Mouse (Mus musculus) CH12.LX (cell line): Measurements from ENCODE around the gene Adgra1. TPM values are rescaled to one million over a fixed set of nuclear protein-coding genes. Genes with fewer than 3 reads are reported as not detected.

ENCODE experiments used
- DNase-seq: peaks from one replicate; pipeline ENCODE4 v3.0.0-alpha.2; 2013; ENCODE audit errors: extremely low read depth
- H3K27ac ChIP-seq: 2 replicates; pipeline ENCODE4 v1.5.1; 2012; ENCODE audit warnings: low read depth, mild to moderate bottlenecking, control low read depth, moderate library complexity; ENCODE audit not compliant: insufficient read depth
- H3K27me3 ChIP-seq: replicated peaks from 2 replicates; pipeline ENCODE3; 2012; ENCODE audit warnings: inconsistent platforms
- H3K36me3 ChIP-seq, 2 experiments: replicated peaks in 1 of 2; 2 replicates each; pipeline versions ENCODE3 to v1.6.1; 2012; ENCODE audit warnings: inconsistent platforms in 1 of 2, low read length in 1 of 2, mild to moderate bottlenecking in 1 of 2, mixed read lengths in 1 of 2, moderate library complexity in 1 of 2; ENCODE audit not compliant: control insufficient read depth in 1 of 2, insufficient read depth in 1 of 2
- H3K4me1 ChIP-seq, 2 experiments: 2 replicates each; pipeline ENCODE4 v1.6.1; 2012; ENCODE audit warnings: inconsistent platforms in 1 of 2, moderate library complexity in 1 of 2; ENCODE audit not compliant: insufficient read depth in 2 of 2, control insufficient read depth in 1 of 2
- H3K4me2 ChIP-seq: 2 replicates; pipeline ENCODE4 v1.6.1; 2012; ENCODE audit warnings: low read depth, mild to moderate bottlenecking, control low read depth; ENCODE audit not compliant: poor library complexity, insufficient read depth, severe bottlenecking
- H3K4me3 ChIP-seq, 3 experiments: fragments of 150-350 bp in 1 of 3; sonication (generic) in 1 of 3; replicated peaks in 1 of 3; 2 replicates each; pipeline versions ENCODE3 to v1.5.1; 2011 to 2012; ENCODE audit warnings: low read depth in 2 of 3, low read length in 2 of 3, mild to moderate bottlenecking in 2 of 3, moderate library complexity in 2 of 3, control low read depth in 1 of 3, improper control_type of control experiment in 1 of 3, inconsistent platforms in 1 of 3, mixed read lengths in 1 of 3; ENCODE audit not compliant: poor library complexity in 1 of 3
- H3K79me2 ChIP-seq: replicated peaks from 2 replicates; pipeline ENCODE4 v1.6.1; 2012; ENCODE audit warnings: mild to moderate bottlenecking, moderate library complexity; ENCODE audit not compliant: control insufficient read depth, poor library complexity, insufficient read depth, severe bottlenecking; ENCODE audit errors: extremely low read depth
- H3K9ac ChIP-seq: 2 replicates; pipeline ENCODE4 v1.6.1; 2012; ENCODE audit warnings: low read depth, mild to moderate bottlenecking, control low read depth, moderate library complexity; ENCODE audit not compliant: insufficient read depth
- H3K9me3 ChIP-seq: replicated peaks from 2 replicates; pipeline ENCODE3; 2012; ENCODE audit warnings: low read length, inconsistent platforms, mixed read lengths
- CHD2 ChIP-seq: IDR thresholded peaks from 2 replicates; pipeline ENCODE4 v1.6.1; 2011; ENCODE audit warnings: low read length, improper control_type of control experiment
- E2F4 ChIP-seq: IDR thresholded peaks from 2 replicates; pipeline ENCODE4 v1.6.1; 2011; ENCODE audit warnings: low read depth, low read length, improper control_type of control experiment; ENCODE audit not compliant: insufficient replicate concordance
- JUN ChIP-seq: IDR thresholded peaks from 2 replicates; pipeline ENCODE4 v1.6.1; 2011; ENCODE audit warnings: low read depth, mild to moderate bottlenecking, low read length, improper control_type of control experiment, moderate library complexity; ENCODE audit not compliant: insufficient read depth
- JUND ChIP-seq: conservative IDR thresholded peaks from 2 replicates; pipeline ENCODE4 v1.6.1; 2011; ENCODE audit warnings: low read depth, low read length, improper control_type of control experiment
- KAT2A ChIP-seq: IDR thresholded peaks from 2 replicates; pipeline ENCODE4 v1.6.1; 2012; ENCODE audit warnings: low read length, improper control_type of control experiment, inconsistent platforms; ENCODE audit not compliant: insufficient replicate concordance
- MAFK ChIP-seq: IDR thresholded peaks from 2 replicates; pipeline ENCODE4 v1.6.1; 2011; ENCODE audit warnings: low read length, improper control_type of control experiment; ENCODE audit not compliant: insufficient replicate concordance
- MAX ChIP-seq: IDR thresholded peaks from 2 replicates; pipeline ENCODE4 v1.6.1; 2011; ENCODE audit warnings: low read length, improper control_type of control experiment
- MAZ ChIP-seq: IDR thresholded peaks from 2 replicates; pipeline ENCODE4 v1.6.1; 2012; ENCODE audit warnings: low read depth, mild to moderate bottlenecking, inconsistent platforms, low read length, improper control_type of control experiment, moderate library complexity
- MYC ChIP-seq: IDR thresholded peaks from 2 replicates; pipeline ENCODE4 v1.6.1; 2011; ENCODE audit warnings: low read depth, mild to moderate bottlenecking, improper control_type of control experiment, low read length
- NRF1 ChIP-seq: IDR thresholded peaks from 2 replicates; pipeline ENCODE4 v1.6.1; 2014; ENCODE audit warnings: low read depth, mild to moderate bottlenecking, inconsistent platforms, low read length, improper control_type of control experiment, moderate library complexity
- PAX5 ChIP-seq: IDR thresholded peaks from 2 replicates; pipeline ENCODE4 v1.6.1; 2012; ENCODE audit warnings: low read length, inconsistent platforms, mixed read lengths
- SIN3A ChIP-seq: IDR thresholded peaks from 2 replicates; pipeline ENCODE4 v1.6.1; 2012; ENCODE audit warnings: low read length, improper control_type of control experiment, inconsistent platforms
- SMC3 ChIP-seq: IDR thresholded peaks from 2 replicates; pipeline ENCODE4 v1.6.1; 2011; ENCODE audit warnings: low read depth, low read length, improper control_type of control experiment
- UBTF ChIP-seq: IDR thresholded peaks from 2 replicates; pipeline ENCODE4 v1.6.1; 2012; ENCODE audit warnings: low read depth, mild to moderate bottlenecking, inconsistent platforms, low read length, improper control_type of control experiment, moderate library complexity
- USF1 ChIP-seq: IDR thresholded peaks from 2 replicates; pipeline ENCODE4 v1.6.1; 2014; ENCODE audit warnings: low read depth, mild to moderate bottlenecking, inconsistent platforms, low read length, improper control_type of control experiment
- ZC3H11A ChIP-seq: IDR thresholded peaks from 2 replicates; pipeline ENCODE4 v1.6.1; 2012; ENCODE audit warnings: low read depth, mild to moderate bottlenecking, inconsistent platforms, low read length, improper control_type of control experiment
- ZKSCAN1 ChIP-seq: IDR thresholded peaks from 2 replicates; pipeline ENCODE4 v1.6.1; 2012; ENCODE audit warnings: low read depth, inconsistent platforms, low read length, improper control_type of control experiment, borderline replicate concordance
- ZMIZ1 ChIP-seq: IDR thresholded peaks from 2 replicates; pipeline ENCODE4 v1.6.1; 2012; ENCODE audit warnings: low read depth, mild to moderate bottlenecking, inconsistent platforms, low read length, improper control_type of control experiment
- dilution Hi-C: fragments of 300-500 bp; cut with MboI; formaldehyde crosslinking; loops from 2 replicates; pipeline ENCODE4 v1.14.3; 2020; ENCODE audit warnings: low sequenced_read_pairs; ENCODE audit not compliant: extremely low pct_unique_long_range_greater_than_20kb, extremely low pct_ligation_motif_present
- in situ Hi-C: fragments of 300-500 bp; cut with MboI; formaldehyde crosslinking; loops from 3 replicates; pipeline ENCODE4 v1.14.3; 2019; ENCODE audit warnings: low sequenced_read_pairs, low pct_ligation_motif_present, low pct_unique_long_range_greater_than_20kb, mixed read lengths
- polyA plus RNA-seq: library from polyadenylated mRNA; unstranded; fragments of >175 nt; gene quantifications from 2 replicates; pipeline ENCODE4 v1.2.1, GENCODE M21; 2012; ENCODE audit warnings: low read depth; ENCODE audit not compliant: insufficient read length
- total RNA-seq, 2 experiments: library from RNA; depleted of rRNA; stranded (reverse); fragments of 300-350 nt in 1 of 2; fragments of >200 nt in 1 of 2; gene quantifications; 2 replicates each; pipeline ENCODE4 v1.2.3; 2012 to 2014

The Adgra1 gene
- total and polyA plus RNA-seq, 3 experiments: not detected

GRCm38 (mm10) chr7:139894655-139895557 is 60.9 kb downstream of the Adgra1 start, which contains the start of gene Kndc1:
Gene Kndc1 (plus strand): TSS chr7:139894696.
- peak within 1 kb of the TSS; percentile 81 for H3K4me2 ChIP-seq

DNA sequence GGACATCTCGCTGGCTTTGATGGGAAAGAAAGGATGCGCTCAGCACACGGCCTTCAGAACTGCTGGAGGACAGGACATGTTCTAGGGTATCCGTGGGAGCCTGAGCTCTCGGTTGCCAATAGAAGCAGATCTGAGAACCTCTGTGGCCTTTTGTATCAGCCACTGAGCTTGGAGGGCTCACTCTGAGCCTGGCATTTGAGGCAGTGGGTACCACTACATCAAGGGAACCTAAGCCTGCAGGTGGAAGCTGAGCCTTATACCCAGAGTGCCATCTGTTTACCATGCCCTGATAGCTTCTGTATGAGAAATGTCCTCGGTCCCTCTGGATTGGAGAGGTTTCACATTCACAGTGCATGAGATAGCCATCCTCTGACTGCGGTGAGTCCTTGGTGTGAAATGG is 62.3 kb downstream of the Adgra1 start:
- no peaks in the 10 kb centered on the region for H3K9me3 ChIP-seq
- TF ChIP-seq SIN3A: no peak
- no peak for TF ChIP-seq ZC3H11A
- TF ChIP-seq SMC3: no peak
- no peak for TF ChIP-seq PAX5
- no peak for TF ChIP-seq E2F4
- no peak for TF ChIP-seq MAFK
- TF ChIP-seq JUND: no peak
- TF ChIP-seq CHD2: no peak
- TF ChIP-seq MAZ: no peak
- TF ChIP-seq KAT2A: no peak
- no peak for TF ChIP-seq UBTF
- TF ChIP-seq MAX: no peak
- no peaks in the 10 kb centered on the region for H3K79me2 ChIP-seq
- H3K27me3 ChIP-seq: peaks cover 57% of the 10 kb centered on the region
- dilution Hi-C loops (no loop called here), in situ Hi-C loops (loop anchor here (25.0 kb wide), 1 partner anchor 409 kb away; no protein-coding TSS in a partner anchor)
- peaks cover 0 to 7% of the 10 kb centered on the region in 2 experiments; a peak in 1 of 4 replicates for H3K4me1 ChIP-seq
- no peak overlapping the region for H3K4me2 ChIP-seq
- H3K4me3 ChIP-seq: no peak overlapping the region
- no peaks in the 10 kb centered on the region for H3K36me3 ChIP-seq
- no peak for DNase-seq
- no peak overlapping the region for H3K9ac ChIP-seq
- H3K27ac ChIP-seq: no peak overlapping the region

More at GRCm38 (mm10) chr7:139894655-139895557, 60.9 kb downstream of the Adgra1 start, which contains the start of gene Kndc1:
- Histone ChIP-seq H3K4me1 (peaks cover 0 to 7% of the 10 kb centered on the region in 2 experiments; a peak in 1 of 4 replicates), H3K9me3 (no peaks in the 10 kb centered on the region), H3K27me3 (peaks cover 61% of the 10 kb centered on the region), H3K36me3 (no peaks in the 10 kb centered on the region), H3K4me3 (peak within 1 kb of the TSS in 1 of 3 experiments; percentile 27), H3K9ac (no peak within 1 kb of the TSS), H3K79me2 (no peaks in the 10 kb centered on the region), H3K27ac (no peak within 1 kb of the TSS)
- no peak for DNase-seq
- TF ChIP-seq UBTF (no peak), USF1 (no peak), E2F4 (no peak), ZKSCAN1 (no peak), MYC (no peak), ZMIZ1 (no peak), SMC3 (no peak), MAX (no peak), NRF1 (no peak), JUN (no peak), MAFK (no peak)
- in situ Hi-C loops: loop anchor here (25.0 kb wide), 1 partner anchor 408 kb away; no protein-coding TSS in a partner anchor
- dilution Hi-C loops: no loop called here
